Mouse (Mus musculus) mesoderm, embryonic 11.5 days (tissue): ENCODE data around the gene Trf.

Experiments used
- DNase-seq: peaks from one replicate; pipeline ENCODE4 v3.0.0-alpha.2; 2012; ENCODE audit warnings: low read depth, low spot score

The Trf gene

DNA sequence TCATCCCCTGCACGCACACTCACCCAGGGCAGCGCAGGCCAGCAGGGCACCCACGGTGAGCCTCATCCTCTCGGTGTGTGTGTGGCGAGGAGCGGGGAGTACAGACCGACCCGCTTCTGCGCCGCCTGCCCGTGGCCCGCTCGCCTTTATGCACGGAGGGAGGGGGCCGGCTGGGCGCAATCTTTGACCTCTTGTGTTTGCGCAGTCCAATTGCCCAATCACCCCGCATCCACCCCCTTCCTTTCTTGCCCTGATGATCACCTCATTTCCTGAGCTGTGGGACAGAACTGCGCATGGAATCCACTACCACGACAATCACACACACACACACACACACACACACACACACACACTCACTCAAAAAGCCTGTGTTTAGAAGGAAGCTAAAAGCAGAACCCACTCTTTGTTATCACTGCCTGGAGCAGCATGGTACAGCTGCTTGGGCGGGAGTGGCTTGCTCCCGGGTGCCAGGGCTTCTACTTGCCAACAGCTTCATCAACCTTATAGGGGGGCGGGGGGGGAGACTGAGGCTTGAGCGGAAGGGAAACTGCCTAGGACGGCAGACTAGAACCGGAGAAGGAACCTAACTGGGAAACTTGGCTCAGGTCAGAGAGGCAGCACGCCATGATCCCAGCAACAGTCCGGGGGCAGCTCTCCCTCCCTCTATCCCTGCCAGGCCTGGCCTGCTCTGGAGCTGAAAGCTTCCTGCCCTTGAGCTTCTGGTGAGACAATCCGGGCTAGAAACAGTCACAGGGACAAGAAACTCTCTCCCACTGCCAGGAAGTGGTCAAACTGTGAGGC lies at the start of gene Trf, which contains the start of gene Gm20425:
Trf (minus strand) TSS at position 294 of the 801 bp plus-strand sequence.
Gm20425 (minus strand) TSS at position 157 of the 801 bp plus-strand sequence.
- peak; percentile 20 for DNase-seq

DNA sequence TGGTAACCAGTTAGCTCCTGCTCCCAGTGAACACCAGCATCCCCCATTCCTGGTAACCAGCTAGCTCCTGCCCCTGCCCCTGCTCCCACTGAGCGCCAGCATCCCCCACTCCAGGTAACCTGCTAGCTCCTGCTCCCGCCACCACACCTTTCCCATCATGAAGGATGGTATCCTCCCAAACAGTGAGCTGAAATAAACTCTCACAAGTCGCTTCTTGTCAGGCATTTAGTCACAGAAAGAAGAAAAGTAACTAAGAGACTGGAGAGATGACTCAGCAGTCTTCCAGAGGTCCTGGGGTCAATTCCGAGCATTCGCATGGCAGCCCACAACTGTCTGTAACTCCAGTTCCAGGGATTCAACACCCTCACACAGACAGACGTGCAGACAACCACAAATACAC lies 46.6 kb upstream of the Trf start:
- DNase-seq = no peak

DNA sequence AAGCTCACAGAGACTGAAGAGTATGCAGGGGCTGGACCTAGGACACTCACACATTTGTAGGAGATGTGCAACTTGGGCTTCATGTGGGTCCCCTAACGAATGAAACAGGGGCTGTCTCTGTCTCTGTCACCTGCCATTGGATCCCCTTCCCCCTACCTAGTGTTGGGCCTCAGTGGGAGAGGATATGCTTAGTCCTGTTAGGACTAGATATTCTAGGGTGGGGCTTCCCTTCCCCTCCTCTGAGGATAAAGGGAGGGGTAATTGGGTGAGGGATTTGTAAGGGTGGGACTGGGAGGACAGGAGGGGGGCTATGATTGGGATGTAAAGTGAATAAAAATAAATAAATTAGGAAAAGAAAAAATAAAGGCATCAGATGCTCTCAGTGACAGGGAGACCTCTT lies 45.4 kb upstream of the Trf start:
- no peak for DNase-seq

DNA sequence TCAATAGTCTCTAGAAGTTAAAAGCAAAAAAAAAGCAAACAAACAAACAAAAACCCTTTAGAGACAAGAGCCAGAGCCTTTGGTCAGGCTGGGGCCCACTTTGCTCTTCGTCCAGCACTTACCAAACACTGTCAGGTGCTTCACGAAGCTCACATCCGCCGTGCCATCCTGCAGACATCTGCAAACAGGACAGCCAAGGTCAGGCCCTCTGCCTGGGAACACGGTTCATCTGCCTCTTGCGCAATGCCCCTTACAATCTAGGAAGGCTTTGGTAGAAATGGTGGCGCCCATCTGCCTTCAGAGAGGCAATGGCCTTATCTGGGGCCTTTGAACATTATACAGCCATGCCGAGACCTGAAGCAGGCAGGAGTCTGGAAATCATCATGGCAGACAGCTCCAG lies 44.6 kb upstream of the Trf start:
- DNase-seq = no peak

DNA sequence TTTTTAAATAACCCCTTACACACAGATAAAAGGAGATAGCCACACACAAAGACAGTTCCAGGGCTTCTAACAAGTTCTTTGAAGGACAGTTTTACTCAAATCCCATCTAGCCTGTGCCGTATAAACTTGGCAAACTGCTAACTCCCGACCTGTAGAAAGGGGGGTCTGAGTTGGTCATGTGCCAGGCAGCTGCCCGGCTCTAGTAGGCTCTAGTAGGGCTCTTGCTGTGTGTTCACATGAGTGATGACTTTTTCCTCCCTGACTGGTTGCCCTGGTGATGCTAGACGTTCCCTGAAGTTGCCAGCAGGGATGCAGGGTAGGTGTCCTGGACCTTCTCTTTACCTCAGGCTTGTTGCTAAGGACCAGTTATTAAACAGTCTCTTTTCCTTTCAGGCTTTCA lies 40.9 kb upstream of the Trf start:
- no peak for DNase-seq

DNA sequence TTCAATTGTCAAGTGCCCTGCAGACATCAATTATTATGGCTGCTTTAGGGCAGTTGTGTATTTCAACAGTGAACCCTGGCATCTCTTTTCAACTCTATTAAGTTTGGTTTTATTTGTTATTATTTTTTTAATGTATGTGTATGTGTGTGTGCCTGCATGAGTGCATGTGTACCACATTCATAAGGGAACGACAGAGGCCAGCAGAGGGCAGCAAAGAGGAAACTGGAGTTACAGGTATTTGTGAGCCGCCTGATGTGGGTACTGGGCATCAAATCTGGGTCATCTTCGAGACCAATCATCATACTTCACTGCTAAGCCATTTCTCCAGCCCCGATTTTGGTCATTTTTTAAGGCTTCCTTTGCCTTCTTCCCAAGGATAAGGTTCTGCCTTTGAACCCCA lies 35.5 kb upstream of the Trf start:
- DNase-seq = no peak

DNA sequence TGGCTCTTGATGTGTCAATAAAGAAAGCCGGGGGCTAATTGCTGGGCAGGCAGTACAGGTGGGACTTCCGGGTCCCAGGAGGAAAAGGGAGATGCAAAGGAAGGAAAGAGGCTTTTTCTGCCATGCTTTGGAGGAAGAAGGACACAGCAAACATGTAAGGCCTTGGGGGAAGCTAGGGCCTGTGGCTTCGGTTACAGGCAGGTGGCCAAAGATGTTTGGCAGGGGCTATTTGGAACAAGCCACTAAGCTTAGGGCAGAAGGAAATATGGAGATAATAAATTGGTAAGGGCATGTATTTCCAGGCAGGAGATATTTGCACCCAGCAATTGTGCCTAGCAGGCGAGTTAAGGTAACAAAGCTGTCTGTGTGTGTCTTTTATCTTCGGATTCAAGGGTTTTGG lies 22.7 kb upstream of the Trf start:
- no peak for DNase-seq

DNA sequence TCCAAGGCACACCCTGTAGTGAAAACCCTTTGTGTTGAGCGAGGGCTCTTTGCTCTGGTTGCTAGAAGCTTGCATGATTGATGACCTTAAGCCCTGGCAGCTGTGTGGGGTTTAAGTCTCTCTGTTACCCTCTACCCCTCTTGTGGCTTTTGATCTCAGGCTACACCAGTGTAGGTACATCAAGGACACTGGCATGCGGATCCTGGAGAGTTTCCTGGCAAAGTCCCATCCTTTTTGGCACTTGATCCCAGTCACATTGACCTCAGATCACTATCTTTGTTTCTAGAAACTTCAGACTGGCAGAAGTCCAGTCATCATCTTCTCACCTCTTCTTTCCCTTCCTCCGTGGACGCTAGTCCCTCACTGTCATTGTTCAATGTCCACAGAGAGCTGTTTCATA lies 18.4 kb upstream of the Trf start:
- DNase-seq = no peak

DNA sequence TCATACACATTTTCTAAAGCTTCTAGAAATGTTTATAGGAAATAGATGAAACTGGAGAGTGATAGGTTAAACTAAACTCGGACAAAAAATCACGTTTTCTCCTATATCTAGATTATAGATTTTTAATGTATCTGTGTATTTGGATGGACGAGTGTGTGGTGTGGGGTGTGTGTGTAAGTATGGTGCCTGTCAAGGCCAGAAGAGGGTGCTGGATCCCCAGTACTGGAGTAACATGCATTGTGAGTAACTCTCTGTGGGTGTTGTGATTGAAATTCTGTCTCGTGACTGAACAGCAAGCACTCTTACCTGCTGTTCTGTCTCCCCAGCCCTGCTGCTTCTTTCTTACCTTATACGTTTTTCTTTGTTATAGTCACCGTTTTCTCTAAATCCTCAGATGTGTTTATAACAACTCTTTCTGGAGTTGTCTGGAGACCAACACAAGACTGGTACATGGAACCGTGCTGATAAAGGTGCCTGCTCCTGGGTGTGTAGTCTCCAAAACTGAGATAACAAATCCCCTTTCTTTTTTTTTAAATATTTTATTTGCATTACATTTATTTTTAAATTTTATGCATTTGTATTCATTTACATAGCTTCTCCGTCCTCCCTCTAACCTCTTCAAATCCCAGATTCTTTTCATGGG lies 16.4 kb upstream of the Trf start:
- no peak for DNase-seq

DNA sequence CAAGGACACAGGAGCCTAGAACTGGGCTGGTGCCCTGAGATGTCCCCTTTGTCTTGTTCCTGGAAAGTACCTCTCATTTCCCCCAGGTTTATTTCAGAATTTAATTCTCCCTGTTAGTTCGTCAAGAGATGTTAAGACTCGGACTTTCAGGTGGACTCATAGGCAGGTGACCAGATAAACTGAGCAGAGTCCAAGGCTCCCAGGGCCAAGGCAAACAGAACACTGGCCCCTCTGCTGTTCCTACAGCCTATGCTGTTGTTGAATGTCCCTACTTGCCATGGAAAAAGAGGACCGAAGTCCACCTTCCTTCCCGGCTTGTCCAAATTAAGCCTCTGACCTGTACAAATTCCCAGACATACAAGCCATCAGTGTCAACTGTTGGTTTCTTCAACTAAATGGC lies 13.4 kb upstream of the Trf start:
- DNase-seq = no peak

DNA sequence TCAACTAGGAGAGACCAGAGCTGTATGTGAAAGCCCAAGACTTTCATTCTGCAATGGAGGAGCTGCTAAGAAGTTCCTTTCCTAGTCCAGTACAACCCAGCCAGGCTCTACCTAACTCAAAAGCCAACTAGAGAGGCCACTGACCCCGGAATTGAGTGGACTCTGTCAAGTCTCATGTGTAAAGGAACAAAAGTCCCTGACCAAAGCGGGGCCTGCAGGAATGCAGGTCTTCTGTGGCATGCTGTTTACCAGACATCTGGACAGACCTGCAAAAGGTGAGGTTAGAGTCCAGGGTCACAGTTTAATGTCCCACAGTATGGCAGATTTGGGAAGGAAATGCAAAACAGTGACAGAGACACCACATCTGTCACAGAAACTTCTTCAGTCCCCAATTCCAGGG lies 11.0 kb upstream of the Trf start:
- no peak for DNase-seq

DNA sequence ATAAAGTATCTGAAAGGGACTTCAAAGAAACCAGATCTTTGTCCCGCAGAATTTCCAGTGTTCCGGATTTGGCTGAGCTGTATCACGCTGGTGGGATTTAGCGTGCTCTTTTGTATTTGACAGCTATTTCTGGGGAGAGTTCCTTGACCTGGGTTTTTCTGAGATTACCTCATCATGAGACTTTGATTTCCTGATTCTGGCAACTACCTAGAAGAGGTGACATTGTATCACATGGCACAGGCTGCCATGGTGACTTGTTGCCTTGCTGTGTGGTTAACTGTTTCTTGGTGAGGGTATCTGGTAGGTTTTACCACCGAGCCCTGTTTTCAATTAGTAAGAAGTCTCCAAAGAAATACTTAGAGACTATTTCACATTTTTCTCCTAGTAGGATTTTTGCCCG lies 9.2 kb upstream of the Trf start:
- DNase-seq = no peak

DNA sequence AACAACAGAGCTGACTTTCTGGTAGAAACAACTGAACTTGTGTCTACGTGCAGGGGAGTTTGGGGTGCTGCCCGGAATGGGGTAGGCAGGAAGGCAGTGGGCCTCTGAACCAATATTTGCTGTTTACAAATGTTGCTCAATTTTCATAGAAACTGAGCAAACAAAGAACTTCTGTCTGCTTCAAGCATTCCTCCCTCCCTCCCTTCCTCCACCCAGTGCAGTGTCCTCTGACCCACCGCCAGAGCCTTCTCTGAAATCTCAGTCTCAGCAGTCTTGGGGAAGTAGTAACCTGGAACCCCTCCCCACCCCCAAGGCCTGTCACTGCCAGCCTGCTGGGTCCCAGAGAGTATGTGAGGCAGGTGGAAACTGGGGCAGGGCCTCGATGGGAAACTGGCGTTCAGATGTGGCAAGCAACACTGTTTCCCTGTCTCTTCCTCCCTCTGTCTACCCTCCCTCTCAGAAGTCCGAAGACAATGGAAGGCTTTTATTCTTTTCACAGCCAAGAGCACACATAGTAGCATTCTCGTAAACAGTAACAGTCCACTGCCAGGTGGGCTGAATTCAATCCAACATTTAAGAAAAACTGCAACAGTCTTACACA lies 4.4 kb upstream of the Trf start:
- no peak for DNase-seq

DNA sequence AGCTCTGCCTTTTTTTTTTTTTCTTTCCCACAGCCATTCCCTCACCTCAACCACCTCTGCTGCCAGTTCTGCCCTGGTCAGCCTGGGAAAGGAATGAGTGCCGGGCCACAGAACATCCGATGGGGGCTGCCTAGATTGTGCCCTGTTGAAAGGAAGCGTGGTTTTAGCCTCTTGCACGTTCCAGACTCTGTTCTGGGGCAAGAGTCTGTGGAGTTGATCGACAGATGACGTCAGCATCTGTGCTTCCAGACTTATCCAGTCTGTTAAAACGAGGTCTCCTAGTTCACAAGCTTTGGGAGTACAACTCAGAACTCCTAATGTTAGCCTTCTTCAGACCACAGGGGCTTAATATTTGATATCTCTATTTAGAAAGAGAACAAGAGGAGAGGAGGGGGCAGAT lies 3.8 kb upstream of the Trf start:
- DNase-seq = no peak

DNA sequence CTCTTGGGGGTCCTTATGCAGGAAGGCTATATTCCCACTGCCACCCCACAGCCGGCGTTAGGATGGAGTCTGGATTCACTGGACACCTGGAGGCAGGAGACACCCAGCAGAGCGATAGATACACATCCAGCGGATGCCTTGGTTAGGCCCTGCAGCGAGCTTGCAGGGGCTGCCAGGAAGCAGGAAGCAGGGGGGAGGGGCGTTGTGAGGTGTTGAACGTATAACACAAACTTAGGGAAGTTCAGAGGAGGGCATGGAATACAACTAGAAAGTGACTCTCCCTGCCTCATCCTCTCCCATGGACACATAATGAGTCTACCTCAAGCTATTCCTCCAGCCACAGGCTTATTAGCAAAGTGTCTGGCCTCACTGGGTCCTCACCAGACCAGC lies 2.8 kb upstream of the Trf start:
- DNase-seq = no peak

DNA sequence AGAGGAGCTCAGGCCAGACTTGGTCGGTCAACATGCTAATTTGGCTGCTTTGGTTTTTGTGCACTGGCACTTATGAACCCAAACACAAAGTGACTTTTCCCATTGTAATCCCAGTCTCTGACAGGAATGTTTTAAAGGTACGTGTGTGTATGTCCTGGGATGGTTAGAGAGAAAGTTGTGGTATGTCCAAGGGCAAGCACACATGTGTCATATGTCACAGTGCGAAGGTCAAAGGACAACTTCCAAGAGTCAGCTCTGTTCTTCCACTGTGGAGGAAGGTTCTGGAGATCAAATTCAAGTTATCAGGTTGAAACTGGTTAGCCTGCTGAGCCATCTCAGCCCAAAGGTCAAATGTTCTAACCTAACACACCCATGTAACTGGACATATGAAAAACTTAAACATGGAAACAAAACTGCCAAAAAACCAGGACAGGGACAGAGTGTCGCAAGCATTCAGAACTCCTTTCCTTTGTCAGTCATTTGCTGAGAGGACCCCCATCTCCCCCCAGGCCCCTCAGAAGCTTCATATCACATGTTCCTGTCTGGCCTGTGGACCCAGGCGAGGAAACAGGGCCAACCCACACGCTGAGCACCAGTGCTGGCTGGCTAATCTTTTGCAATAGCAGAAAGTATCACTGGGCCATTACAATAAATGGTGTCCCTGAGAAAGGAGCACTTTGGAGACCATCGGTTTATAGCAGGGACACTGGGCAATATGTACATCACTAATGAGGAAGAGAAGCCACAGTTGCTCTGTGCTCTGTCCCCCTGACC lies 2.2 kb upstream of the Trf start:
- DNase-seq = no peak

DNA sequence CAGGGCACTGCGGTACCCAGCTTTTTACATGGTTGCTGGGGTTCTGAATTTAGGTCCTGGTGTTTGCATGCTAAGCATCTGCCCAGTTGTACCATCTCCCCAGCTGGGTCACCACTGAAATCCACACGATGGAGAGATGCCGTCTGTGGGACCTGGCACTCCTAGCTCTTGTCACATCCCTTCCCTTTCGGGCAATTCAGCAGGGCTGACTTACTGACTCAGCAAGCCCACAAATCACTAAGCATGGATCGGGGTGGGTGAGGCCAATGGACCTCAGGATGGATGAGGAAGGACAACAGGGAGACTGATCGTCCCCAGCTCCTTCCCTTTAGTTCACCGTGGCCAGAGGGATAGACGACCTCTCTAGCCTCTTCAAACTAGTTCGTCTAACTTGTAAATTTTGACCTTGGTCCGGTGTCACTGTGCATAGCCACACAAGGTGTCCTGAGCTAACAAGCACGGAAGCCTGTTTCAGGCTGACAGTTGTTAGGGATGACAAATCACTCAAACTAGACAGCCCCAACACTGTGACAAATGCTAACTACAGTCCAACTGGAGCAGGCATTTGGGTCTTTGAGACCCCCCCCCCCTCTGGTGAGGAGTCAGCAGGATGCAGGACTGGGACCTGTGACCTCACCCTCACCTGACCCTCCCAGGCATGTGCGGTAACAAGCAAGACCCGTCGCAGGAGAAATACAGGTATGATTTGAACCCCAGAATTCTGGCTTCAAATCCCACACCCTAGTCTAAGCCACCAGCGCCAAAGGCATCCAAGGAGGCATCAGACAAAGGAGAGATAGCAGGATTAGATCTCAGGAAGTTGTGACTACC lies 992 bp downstream of the Trf start:
- no peak for DNase-seq

DNA sequence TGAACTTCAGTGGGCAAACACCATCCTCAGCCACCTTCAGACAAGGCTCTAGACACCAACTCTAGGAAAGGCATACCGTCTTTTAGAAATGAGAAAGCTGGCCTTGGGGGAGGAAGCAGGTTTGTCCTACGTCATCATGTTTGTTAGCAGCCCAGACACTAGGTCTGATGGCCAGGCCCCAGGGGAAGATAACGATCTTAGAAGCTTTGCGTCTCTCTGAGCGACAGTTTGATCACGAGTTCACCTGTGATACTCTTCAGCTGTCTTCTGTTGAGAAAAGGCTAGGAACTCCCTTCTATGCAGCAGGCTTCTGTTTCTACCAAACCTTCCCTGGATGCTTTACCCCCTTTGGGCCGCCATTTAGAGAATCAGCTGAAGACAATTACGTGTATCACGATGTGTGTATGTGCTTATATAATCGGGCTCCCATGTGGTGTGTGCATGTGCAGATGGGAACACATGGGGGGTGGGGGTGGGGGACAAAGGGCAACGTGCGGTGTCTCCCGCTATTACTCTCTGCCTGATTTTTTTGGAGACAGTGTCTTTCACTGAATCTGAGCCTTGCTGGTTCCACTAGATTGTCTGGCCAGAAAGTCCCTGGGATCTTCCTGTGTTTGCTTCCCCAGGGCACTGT lies 1.8 kb downstream of the Trf start:
- no peak for DNase-seq

DNA sequence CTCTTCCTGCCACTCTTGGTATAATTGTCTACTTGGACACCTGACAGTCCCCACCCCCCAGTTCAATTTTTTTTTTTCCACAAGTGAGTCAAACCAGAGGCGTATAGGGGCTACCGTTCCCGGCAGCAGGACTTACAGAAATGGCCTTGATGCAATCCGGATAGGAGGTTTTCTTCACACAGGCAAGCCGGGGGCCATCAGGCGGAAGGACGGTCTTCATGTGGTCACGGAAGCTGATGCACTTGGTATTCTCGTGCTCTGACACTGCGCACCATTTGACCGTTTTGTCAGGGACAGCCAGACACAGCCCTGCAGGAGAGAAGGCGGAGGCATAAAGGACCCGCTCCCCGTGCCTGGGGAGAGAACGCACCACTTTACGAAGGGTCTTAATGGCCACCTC lies 2.5 kb downstream of the Trf start:
- no peak for DNase-seq

DNA sequence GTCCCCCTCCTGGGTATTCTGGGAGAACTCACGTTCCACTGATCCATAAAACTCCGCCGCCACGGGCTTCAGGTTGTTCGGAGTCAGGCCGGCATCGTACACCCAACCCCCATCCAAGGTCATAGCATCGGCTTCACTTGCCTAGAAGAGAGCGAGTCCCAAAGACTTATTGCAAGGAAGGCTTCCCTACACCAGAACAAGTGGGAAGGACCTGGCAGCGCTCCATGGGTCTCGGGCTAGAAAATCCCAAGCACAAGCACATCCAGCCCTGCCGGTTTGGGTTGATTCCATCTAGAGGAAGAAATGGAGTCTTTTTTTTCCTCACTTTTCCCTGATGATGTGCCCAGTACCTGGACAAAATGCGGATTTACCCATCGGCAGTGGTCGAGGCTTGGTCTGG lies 3.4 kb downstream of the Trf start:
- no peak for DNase-seq

DNA sequence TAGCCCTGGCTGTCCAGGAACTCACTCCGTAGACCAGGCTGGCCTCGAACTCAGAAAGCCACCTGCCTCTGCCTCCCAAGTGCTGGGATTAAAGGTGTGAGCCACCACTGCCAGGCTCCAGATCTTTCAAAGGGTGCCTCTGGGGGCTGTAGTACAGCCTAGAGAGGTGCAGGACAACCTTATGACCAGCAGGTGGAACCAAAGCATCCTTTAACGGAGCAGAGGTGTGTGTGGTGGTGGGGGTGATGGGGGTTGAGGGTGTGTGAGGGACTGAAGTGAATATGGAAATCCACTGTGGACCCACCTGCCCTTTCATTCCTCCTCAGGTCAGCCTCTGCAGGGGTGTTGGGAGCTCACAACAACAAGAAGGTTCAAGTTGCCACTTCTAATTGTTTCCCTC lies 4.8 kb downstream of the Trf start:
- DNase-seq = peak; percentile 32
